Mouse (Mus musculus) MEL (cell line): Measurements from ENCODE around the gene Ptgdr2.

ENCODE experiments used
- CTCF ChIP-seq, 3 experiments: IDR thresholded peaks in 2 of 3; conservative IDR thresholded peaks in 1 of 3; 2 replicates each; pipeline ENCODE4 v1.5.1; 2011 to 2012; ENCODE audit warnings: low read length in 3 of 3, low read depth in 2 of 3, mild to moderate bottlenecking in 2 of 3, improper control_type of control experiment in 1 of 3, inconsistent platforms in 1 of 3, mixed read lengths in 1 of 3, moderate library complexity in 1 of 3; ENCODE audit not compliant: control insufficient read depth in 1 of 3, insufficient read depth in 1 of 3, poor library complexity in 1 of 3, severe bottlenecking in 1 of 3
- EP300 ChIP-seq, 2 experiments: IDR thresholded peaks; 2 replicates each; pipeline ENCODE4 v1.6.1; 2011; ENCODE audit warnings: improper control_type of control experiment in 2 of 2, low read length in 2 of 2, low read depth in 1 of 2, mild to moderate bottlenecking in 1 of 2
- GABPA ChIP-seq: IDR thresholded peaks from 2 replicates; pipeline ENCODE4 v1.6.1; 2012; ENCODE audit warnings: low read depth, mild to moderate bottlenecking, inconsistent platforms, low read length, improper control_type of control experiment, moderate library complexity
- POLR2A ChIP-seq, 2 experiments: IDR thresholded peaks; 2 replicates each; pipeline ENCODE4 v1.6.1; 2011 to 2012; ENCODE audit warnings: low read length in 2 of 2, mild to moderate bottlenecking in 2 of 2, control low read depth in 1 of 2, improper control_type of control experiment in 1 of 2, low read depth in 1 of 2, moderate library complexity in 1 of 2; ENCODE audit not compliant: control insufficient read depth in 1 of 2, insufficient read depth in 1 of 2, poor library complexity in 1 of 2
- RAD21 ChIP-seq: IDR thresholded peaks from 2 replicates; pipeline ENCODE4 v1.6.1; 2011; ENCODE audit warnings: mild to moderate bottlenecking, low read depth, low read length, improper control_type of control experiment
- RCOR1 ChIP-seq: IDR thresholded peaks from 2 replicates; pipeline ENCODE4 v1.6.1; 2012; ENCODE audit warnings: low read depth, mild to moderate bottlenecking, inconsistent platforms, low read length, improper control_type of control experiment
- SIN3A ChIP-seq: IDR thresholded peaks from 2 replicates; pipeline ENCODE4 v1.6.1; 2012; ENCODE audit warnings: low read length, improper control_type of control experiment, inconsistent platforms
- TCF12 ChIP-seq: IDR thresholded peaks from 2 replicates; pipeline ENCODE4 v1.6.1; 2014; ENCODE audit warnings: low read depth, mild to moderate bottlenecking, inconsistent platforms, low read length, improper control_type of control experiment, moderate library complexity
- USF1 ChIP-seq: IDR thresholded peaks from 2 replicates; pipeline ENCODE4 v1.6.1; 2014; ENCODE audit warnings: low read depth, mild to moderate bottlenecking, inconsistent platforms, low read length, improper control_type of control experiment, moderate library complexity
- USF2 ChIP-seq, 2 experiments: IDR thresholded peaks; 2 replicates each; pipeline ENCODE4 v1.6.1; 2011 to 2012; ENCODE audit warnings: improper control_type of control experiment in 2 of 2, low read length in 2 of 2, borderline replicate concordance in 1 of 2, inconsistent platforms in 1 of 2, low read depth in 1 of 2, mild to moderate bottlenecking in 1 of 2; ENCODE audit not compliant: insufficient read depth in 1 of 2
- ZC3H11A ChIP-seq: IDR thresholded peaks from 2 replicates; pipeline ENCODE4 v1.6.1; 2012; ENCODE audit warnings: low read depth, mild to moderate bottlenecking, inconsistent platforms, low read length, improper control_type of control experiment

DNA sequence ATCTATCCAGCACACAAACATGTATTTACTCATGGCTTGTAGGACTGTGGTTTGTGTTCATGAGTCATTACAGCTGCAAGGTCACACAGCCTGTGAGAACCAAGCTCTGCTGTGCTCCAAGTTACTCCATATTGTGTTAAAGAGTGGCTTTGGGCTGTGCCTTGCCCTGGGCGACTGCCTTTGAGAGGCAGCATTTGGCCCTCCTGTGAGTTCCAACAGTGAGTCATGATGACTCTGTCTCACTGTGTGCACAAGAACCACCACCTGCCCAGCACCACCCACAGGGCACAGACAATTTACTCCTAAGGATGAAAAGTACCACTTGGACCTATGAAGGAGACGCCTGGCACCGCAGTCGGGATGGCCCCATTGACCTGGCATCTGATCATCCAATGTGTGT lies 48.9 kb downstream of the Ptgdr2 start:
- no peak for TF ChIP-seq ZC3H11A
- TF ChIP-seq RCOR1: no peak
- TF ChIP-seq CTCF (IDR thresholded peaks at IDR 0.05 in 2 of 3, conservative IDR thresholded peaks at IDR 0.05 in 1 of 3; ENCODE audit: control insufficient read depth in 1 of 3, insufficient read depth in 1 of 3, low read depth in 2 of 3, low read length in 3 of 3, poor library complexity in 1 of 3, severe bottlenecking in 1 of 3): no peak
- TF ChIP-seq SIN3A: no peak
- TF ChIP-seq USF2 (IDR thresholded peaks at IDR 0.05; ENCODE audit: borderline replicate concordance in 1 of 2, insufficient read depth in 1 of 2, low read depth in 1 of 2, low read length in 2 of 2): no peak
- TF ChIP-seq TCF12: no peak
- no peak for TF ChIP-seq EP300 (IDR thresholded peaks at IDR 0.05; ENCODE audit: low read depth in 1 of 2, low read length in 2 of 2)
- TF ChIP-seq POLR2A (IDR thresholded peaks at IDR 0.05; ENCODE audit: control insufficient read depth in 1 of 2, insufficient read depth in 1 of 2, low read depth in 1 of 2, low read length in 2 of 2, poor library complexity in 1 of 2): no peak
- no peak for TF ChIP-seq GABPA
- TF ChIP-seq RAD21: no peak
- TF ChIP-seq USF1: no peak
